Mouse (Mus musculus) liver, adult 2 months (tissue): Measurements from ENCODE around the gene Psma3. TPM values are rescaled to one million over a fixed set of nuclear protein-coding genes. Genes with fewer than 3 reads are reported as not detected.

Experiments used
- DNase-seq: peaks from one replicate; pipeline ENCODE4 v3.0.0-alpha.2; 2011; ENCODE audit warnings: low read depth, low spot score; ENCODE audit errors: extremely low read depth
- H3K27ac ChIP-seq: fragments of 200-500 bp; replicated peaks from 2 replicates; pipeline ENCODE4 v1.5.1; 2012; ENCODE audit warnings: low read depth, mild to moderate bottlenecking, control low read depth, inconsistent platforms, low read length; ENCODE audit not compliant: insufficient read depth
- H3K27me3 ChIP-seq: fragments of 200-500 bp; 2 replicates; pipeline ENCODE4 v1.6.1; 2012; ENCODE audit warnings: mild to moderate bottlenecking, moderate library complexity, low read length, inconsistent platforms; ENCODE audit not compliant: control insufficient read depth, insufficient read depth
- H3K36me3 ChIP-seq: fragments of 200-500 bp; 2 replicates; pipeline ENCODE4 v1.6.1; 2012; ENCODE audit warnings: low read length, inconsistent platforms; ENCODE audit not compliant: control insufficient read depth, insufficient read depth
- H3K4me1 ChIP-seq: fragments of 200-500 bp; 2 replicates; pipeline ENCODE4 v1.6.1; 2011; ENCODE audit warnings: low read length; ENCODE audit not compliant: control insufficient read depth, insufficient read depth
- H3K4me3 ChIP-seq: fragments of 200-500 bp; 2 replicates; pipeline ENCODE4 v1.5.1; 2011; ENCODE audit warnings: low read depth, mild to moderate bottlenecking, control low read depth, low read length, moderate library complexity; ENCODE audit not compliant: insufficient read depth
- H3K79me2 ChIP-seq: fragments of 200-500 bp; 2 replicates; pipeline ENCODE4 v1.6.1; 2012; ENCODE audit warnings: inconsistent platforms, mild to moderate bottlenecking, low read length, moderate library complexity; ENCODE audit not compliant: control insufficient read depth, insufficient read depth
- H3K9ac ChIP-seq: fragments of 200-500 bp; 2 replicates; pipeline ENCODE4 v1.6.1; 2012; ENCODE audit warnings: low read depth, mild to moderate bottlenecking, control low read depth, inconsistent platforms, low read length
- CTCF ChIP-seq: fragments of 200-500 bp; IDR thresholded peaks from 2 replicates; pipeline ENCODE4 v1.5.1; 2011; ENCODE audit warnings: low read depth, low read length, control low read depth
- POLR2A ChIP-seq: fragments of 200-500 bp; IDR thresholded peaks from 2 replicates; pipeline ENCODE4 v1.6.1; 2011; ENCODE audit warnings: low read length, control low read depth; ENCODE audit not compliant: insufficient read depth; ENCODE audit errors: extremely low read depth
- WGBS: fragments of 180-500 bp; shearing (Covaris S2); methylation state at CpG from one replicate; pipeline ENCODE4 v1.1.7; 2018; 5-methylcytosine and 5-hydroxymethylcytosine counted together
- polyA plus RNA-seq: library from polyadenylated mRNA; depleted of rRNA; stranded (reverse); fragments of >200 nt; gene quantifications from 2 replicates; pipeline ENCODE4 v1.2.3, GENCODE M21; 2012
- total RNA-seq: library from RNA; depleted of rRNA; stranded (reverse); fragments of >200 nt; gene quantifications from 2 replicates; pipeline ENCODE4 v1.2.3, GENCODE M21; 2014

Gene Psma3
- total and polyA plus RNA-seq, 2 experiments: 27.7 to 240 TPM

GRCm38 (mm10) chr12:70984855-70985550 is 10.6 kb downstream of the Psma3 start:
- Histone ChIP-seq H3K36me3 (peaks cover 70% of the 10 kb centered on the region), H3K27me3 (no peaks in the 10 kb centered on the region), H3K9ac (no peak overlapping the region), H3K27ac (no peak overlapping the region), H3K4me3 (no peak overlapping the region), H3K79me2 (peaks cover 17% of the 10 kb centered on the region), H3K4me1 (peaks cover under 1% of the 10 kb centered on the region; the same call in 1 of the 2 replicates)
- WGBS: 71% methylated on average over 7 of the region's 7 CpGs
- TF ChIP-seq POLR2A (no peak), CTCF (no peak)
- no peak for DNase-seq

- TF ChIP-seq POLR2A (no peak), CTCF (no peak)
- H3K4me1 ChIP-seq: peaks cover 26% of the 10 kb centered on the region
- H3K9ac ChIP-seq: no peak overlapping the region
- no peak overlapping the region for H3K27ac ChIP-seq
- H3K4me3 ChIP-seq: no peak overlapping the region
- H3K79me2 ChIP-seq: no peaks in the 10 kb centered on the region
- no peaks in the 10 kb centered on the region for H3K27me3 ChIP-seq
- no peak for DNase-seq
- peaks cover 30% of the 10 kb centered on the region for H3K36me3 ChIP-seq
- 97% methylated on average over 5 of the region's 5 CpGs for WGBS
Observed at GRCm38 (mm10) chr12:70997225-70997624, 22.8 kb downstream of the Psma3 start.

GRCm38 (mm10) chr12:70999423-70999903 is 25.0 kb downstream of the Psma3 start:
- H3K27ac ChIP-seq: peak overlapping the region; percentile 75
- H3K4me1 ChIP-seq: peaks cover 30% of the 10 kb centered on the region
- no peak overlapping the region for H3K4me3 ChIP-seq
- WGBS: 0% methylated on average over 5 of the region's 5 CpGs
- peak overlapping the region; percentile 3; the same call in 1 of the 2 replicates for H3K9ac ChIP-seq
- H3K79me2 ChIP-seq: no peaks in the 10 kb centered on the region
- peaks cover 20% of the 10 kb centered on the region for H3K36me3 ChIP-seq
- DNase-seq: peak; percentile 83
- no peaks in the 10 kb centered on the region for H3K27me3 ChIP-seq
- TF ChIP-seq CTCF (no peak), POLR2A (no peak)

- Histone ChIP-seq H3K9ac (no peak overlapping the region), H3K36me3 (peaks cover 22% of the 10 kb centered on the region), H3K27me3 (no peaks in the 10 kb centered on the region), H3K4me1 (peaks cover 30% of the 10 kb centered on the region), H3K27ac (peak overlapping the region; percentile 47), H3K4me3 (no peak overlapping the region), H3K79me2 (no peaks in the 10 kb centered on the region)
- whole genome bisulfite sequencing: 86% methylated on average over 1 of the region's 1 CpGs
- peak; percentile 34 for DNase-seq
- no peak for TF ChIP-seq POLR2A
- TF ChIP-seq CTCF: no peak
Observed at GRCm38 (mm10) chr12:71000344-71000743, 25.9 kb downstream of the Psma3 start.

GRCm38 (mm10) chr12:71001456-71001855 is 27.0 kb downstream of the Psma3 start:
- Histone ChIP-seq H3K9ac (0 out of 2 replicates have a peak overlapping the region, but pooled peaks have one; percentile 18), H3K79me2 (no peaks in the 10 kb centered on the region), H3K4me1 (peaks cover 30% of the 10 kb centered on the region), H3K4me3 (no peak overlapping the region), H3K36me3 (peaks cover 25% of the 10 kb centered on the region), H3K27me3 (no peaks in the 10 kb centered on the region), H3K27ac (peak overlapping the region; percentile 90)
- no peak for TF ChIP-seq CTCF
- no peak for TF ChIP-seq POLR2A
- DNase-seq: peak; percentile 91
- WGBS: 17% methylated on average over 6 of the region's 6 CpGs
